Mouse (Mus musculus) stomach, embryonic 16.5 days (tissue): ENCODE measurements around the gene Tubb2a. TPM values are rescaled to one million over a fixed set of nuclear protein-coding genes. Genes with fewer than 3 reads are reported as not detected.
A peak's percentile ranks its signal among the peaks of the same experiment; 100 is the strongest.

ENCODE experiments used
- ATAC-seq: fragments of 200-750 bp; cut with Nextera tagmentation; 2 replicates; pipeline ENCODE4 v1.8.0; 2017; ENCODE audit warnings: moderate number of reproducible peaks, moderate TSS enrichment; ENCODE audit not compliant: insufficient read depth, low FRiP score
- H3K27ac ChIP-seq: fragments of 300-500 bp; sonication (generic); 2 replicates; pipeline ENCODE4 v1.5.1; 2014; ENCODE audit warnings: low read length
- H3K27me3 ChIP-seq: fragments of 300-500 bp; sonication (generic); 2 replicates; pipeline ENCODE4 v1.6.1; 2014; ENCODE audit warnings: low read length, control low read depth, mixed read lengths; ENCODE audit not compliant: control insufficient read depth, insufficient read depth
- H3K36me3 ChIP-seq: fragments of 300-500 bp; sonication (generic); 2 replicates; pipeline ENCODE4 v1.6.1; 2014; ENCODE audit warnings: low read length; ENCODE audit not compliant: control insufficient read depth, insufficient read depth
- H3K4me1 ChIP-seq: fragments of 300-500 bp; sonication (generic); 2 replicates; pipeline ENCODE4 v1.6.1; 2014; ENCODE audit warnings: low read length, control low read depth, mixed read lengths; ENCODE audit not compliant: control insufficient read depth, insufficient read depth
- H3K4me2 ChIP-seq: fragments of 300-500 bp; sonication (generic); 2 replicates; pipeline ENCODE4 v1.6.1; 2014; ENCODE audit warnings: low read depth, low read length, mixed read lengths
- H3K4me3 ChIP-seq: fragments of 300-500 bp; sonication (generic); replicated peaks from 2 replicates; pipeline ENCODE4 v1.5.1; 2014; ENCODE audit warnings: mild to moderate bottlenecking, low read length
- H3K9ac ChIP-seq: fragments of 300-500 bp; sonication (generic); 2 replicates; pipeline ENCODE4 v1.6.1; 2014; ENCODE audit warnings: low read length
- H3K9me3 ChIP-seq: fragments of 300-500 bp; sonication (generic); replicated peaks from 2 replicates; pipeline ENCODE4 v1.6.1; 2016; ENCODE audit warnings: low read length, control low read depth; ENCODE audit not compliant: control insufficient read depth
- WGBS: fragments of 180-500 bp; shearing (Covaris S2); extraction: QIAGEN DNeasy Blood & Tissue Kit; methylation state at CpG from one replicate; pipeline ENCODE4 v1.1.7; 2014; 5-methylcytosine and 5-hydroxymethylcytosine counted together
- polyA plus RNA-seq: library from polyadenylated mRNA; unstranded; fragments of >200 nt; fragmentation: Nextera tagmentation; extraction: Ambion mirVana; gene quantifications from 2 replicates; pipeline ENCODE4 v1.2.1, GENCODE M21; 2015

The Tubb2a gene
- polyA plus RNA-seq, 1 experiment from 2014 or later: 221 TPM

- Histone ChIP-seq H3K27me3 (no peaks in the 10 kb centered on the region), H3K9ac (no peak overlapping the region), H3K4me3 (no peak overlapping the region), H3K4me1 (no peaks in the 10 kb centered on the region), H3K36me3 (peaks cover 8% of the 10 kb centered on the region; the same call in 1 of the 2 replicates), H3K4me2 (no peak overlapping the region), H3K9me3 (no peaks in the 10 kb centered on the region), H3K27ac (no peak overlapping the region)
- ATAC-seq: no peak
- 93% methylated on average over 3 of the region's 3 CpGs for WGBS
Observed at GRCm38 (mm10) chr13:34051692-34052091, 26.1 kb downstream of the Tubb2a start.

GRCm38 (mm10) chr13:34050479-34050878 is 27.3 kb downstream of the Tubb2a start:
- Histone ChIP-seq H3K9ac (no peak overlapping the region), H3K9me3 (no peaks in the 10 kb centered on the region), H3K4me3 (no peak overlapping the region), H3K27me3 (no peaks in the 10 kb centered on the region), H3K27ac (no peak overlapping the region), H3K4me1 (no peaks in the 10 kb centered on the region), H3K4me2 (no peak overlapping the region), H3K36me3 (peaks cover under 1% of the 10 kb centered on the region; the same call in 1 of the 2 replicates)
- 91% methylated on average over 8 of the region's 8 CpGs for WGBS
- no peak for ATAC-seq

- no peaks in the 10 kb centered on the region for H3K36me3 ChIP-seq
- H3K27me3 ChIP-seq: no peaks in the 10 kb centered on the region
- WGBS: 88% methylated on average over 3 of the region's 3 CpGs
- no peak overlapping the region for H3K27ac ChIP-seq
- ATAC-seq: no peak
- H3K4me3 ChIP-seq: no peak overlapping the region
- no peaks in the 10 kb centered on the region for H3K9me3 ChIP-seq
- no peak overlapping the region for H3K4me2 ChIP-seq
- no peak overlapping the region for H3K9ac ChIP-seq
- H3K4me1 ChIP-seq: no peaks in the 10 kb centered on the region
Observed at GRCm38 (mm10) chr13:34047526-34047925, 30.3 kb downstream of the Tubb2a start.

GRCm38 (mm10) chr13:34046421-34047012 is 31.3 kb downstream of the Tubb2a start:
- Histone ChIP-seq H3K27ac (no peak overlapping the region), H3K9ac (no peak overlapping the region), H3K27me3 (no peaks in the 10 kb centered on the region), H3K4me3 (no peak overlapping the region), H3K4me1 (no peaks in the 10 kb centered on the region), H3K4me2 (no peak overlapping the region), H3K9me3 (no peaks in the 10 kb centered on the region), H3K36me3 (no peaks in the 10 kb centered on the region)
- peak; percentile 87 for ATAC-seq
- WGBS: 41% methylated on average over 11 of the region's 11 CpGs

- no peak overlapping the region for H3K9ac ChIP-seq
- no peaks in the 10 kb centered on the region for H3K9me3 ChIP-seq
- no peak overlapping the region for H3K4me2 ChIP-seq
- 48% methylated on average over 5 of the region's 5 CpGs for WGBS
- H3K36me3 ChIP-seq: no peaks in the 10 kb centered on the region
- no peak overlapping the region for H3K27ac ChIP-seq
- no peaks in the 10 kb centered on the region for H3K4me1 ChIP-seq
- no peak for ATAC-seq
- no peaks in the 10 kb centered on the region for H3K27me3 ChIP-seq
- no peak overlapping the region for H3K4me3 ChIP-seq
Observed at GRCm38 (mm10) chr13:34045511-34046249, 32.1 kb downstream of the Tubb2a start.

- H3K9me3 ChIP-seq: no peaks in the 10 kb centered on the region
- WGBS: 66% methylated on average over 7 of the region's 7 CpGs
- H3K4me3 ChIP-seq: no peak overlapping the region
- no peaks in the 10 kb centered on the region for H3K36me3 ChIP-seq
- H3K27ac ChIP-seq: no peak overlapping the region
- no peak overlapping the region for H3K9ac ChIP-seq
- no peak for ATAC-seq
- no peaks in the 10 kb centered on the region for H3K27me3 ChIP-seq
- no peak overlapping the region for H3K4me2 ChIP-seq
- H3K4me1 ChIP-seq: peaks cover 4% of the 10 kb centered on the region
Observed at GRCm38 (mm10) chr13:34043716-34044393, 34.0 kb downstream of the Tubb2a start.

GRCm38 (mm10) chr13:34040091-34040490 is 37.7 kb downstream of the Tubb2a start:
- ATAC-seq: no peak
- H3K4me2 ChIP-seq: no peak overlapping the region
- WGBS: 87% methylated on average over 3 of the region's 3 CpGs
- H3K27ac ChIP-seq: no peak overlapping the region
- no peaks in the 10 kb centered on the region for H3K36me3 ChIP-seq
- no peak overlapping the region for H3K9ac ChIP-seq
- no peak overlapping the region for H3K4me3 ChIP-seq
- H3K4me1 ChIP-seq: peaks cover 11% of the 10 kb centered on the region
- no peaks in the 10 kb centered on the region for H3K9me3 ChIP-seq
- H3K27me3 ChIP-seq: no peaks in the 10 kb centered on the region

- H3K27me3 ChIP-seq: no peaks in the 10 kb centered on the region
- H3K9ac ChIP-seq: 0 out of 2 replicates have a peak overlapping the region, but pooled peaks have one; percentile 29
- H3K4me3 ChIP-seq: peak overlapping the region; percentile 76
- 0 out of 2 replicates have a peak, but pooled peaks cover 6% of the 10 kb centered on the region for H3K36me3 ChIP-seq
- WGBS: 31% methylated on average over 8 of the region's 8 CpGs
- peak overlapping the region; percentile 63 for H3K27ac ChIP-seq
- H3K4me2 ChIP-seq: peak overlapping the region; percentile 89
- peaks cover 11% of the 10 kb centered on the region for H3K4me1 ChIP-seq
- H3K9me3 ChIP-seq: no peaks in the 10 kb centered on the region
- no peak for ATAC-seq
Observed at GRCm38 (mm10) chr13:34038901-34039341, 38.9 kb downstream of the Tubb2a start.

GRCm38 (mm10) chr13:34038056-34038432 is 39.8 kb downstream of the Tubb2a start:
- no peaks in the 10 kb centered on the region for H3K27me3 ChIP-seq
- WGBS: 40% methylated on average over 5 of the region's 5 CpGs
- peak overlapping the region; percentile 89 for H3K4me2 ChIP-seq
- H3K9me3 ChIP-seq: no peaks in the 10 kb centered on the region
- H3K4me1 ChIP-seq: peaks cover 11% of the 10 kb centered on the region
- peak overlapping the region; percentile 95 for H3K9ac ChIP-seq
- H3K4me3 ChIP-seq: peak overlapping the region; percentile 76
- peak overlapping the region; percentile 81 for H3K27ac ChIP-seq
- H3K36me3 ChIP-seq: 0 out of 2 replicates have a peak, but pooled peaks cover 13% of the 10 kb centered on the region
- ATAC-seq: no peak
